Mouse (Mus musculus) cerebellum, adult 2 months (tissue): ENCODE results near the gene Aff3.

Experiments used
- CTCF ChIP-seq: fragments of 200-500 bp; IDR thresholded peaks from 2 replicates; pipeline ENCODE4 v1.5.1; 2011; ENCODE audit warnings: low read depth, mild to moderate bottlenecking, control low read depth, low read length, moderate library complexity, borderline replicate concordance; ENCODE audit not compliant: insufficient read depth
- POLR2A ChIP-seq: fragments of 200-500 bp; IDR thresholded peaks from 2 replicates; pipeline ENCODE4 v1.6.1; 2011; ENCODE audit warnings: low read length, control low read depth, borderline replicate concordance; ENCODE audit not compliant: insufficient read depth

DNA sequence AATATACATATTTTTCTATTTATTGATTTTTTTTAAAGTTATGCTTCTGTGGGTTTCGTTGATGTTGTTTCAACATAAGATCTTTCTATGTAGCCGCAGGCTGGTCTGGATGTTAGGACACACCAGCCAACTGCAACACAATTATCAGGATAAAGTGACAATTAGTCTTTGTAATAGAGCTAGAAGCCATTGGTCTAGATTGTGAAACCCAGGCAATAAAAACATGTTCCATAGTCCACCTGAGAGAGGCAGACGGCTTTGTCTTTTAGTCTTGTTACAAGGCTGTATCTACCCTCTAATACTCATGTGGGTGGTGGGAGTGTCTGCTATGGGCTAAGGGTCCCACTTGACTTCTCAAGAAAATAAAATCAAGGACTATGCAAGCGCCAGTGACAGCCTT, 518.7 kb downstream of the Aff3 start:
- TF ChIP-seq CTCF (no peak), POLR2A (no peak)
